Mouse (Mus musculus): Measurements from ENCODE around the gene Nlrp3. TPM values are rescaled to one million over a fixed set of nuclear protein-coding genes. Genes with fewer than 3 reads are reported as not detected.

Nlrp3 gene
- polyA plus RNA-seq (2015; fragmentation: Nextera tagmentation; extraction: Ambion mirVana), result 0.15 and 0.29 TPM in 2 replicates

DNA sequence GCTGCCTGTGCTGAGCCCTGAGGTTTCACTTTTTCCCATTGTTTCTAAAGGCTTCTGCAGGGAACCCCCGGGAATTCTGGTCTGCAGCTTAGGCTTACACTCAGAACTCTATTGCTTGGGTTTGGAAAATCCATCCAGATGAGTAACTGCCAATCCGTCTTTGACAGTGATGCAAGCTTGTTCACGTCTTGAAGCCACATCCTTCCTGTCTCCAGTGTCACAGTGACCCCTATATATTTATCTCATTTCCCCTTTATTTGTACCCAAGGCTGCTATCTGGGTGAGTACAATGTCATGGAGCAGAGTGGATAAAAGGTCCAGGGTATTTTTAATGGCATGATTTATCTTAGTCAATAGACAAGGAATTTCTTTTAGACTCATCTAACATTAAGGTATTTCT lies at the start of gene Nlrp3:
Nlrp3 (plus strand) TSS at position 245 of the 400 bp plus-strand sequence.
- ATAC-seq (replicated peaks), result no peak
- no peaks in the 10 kb centered on the region for H3K9me3 ChIP-seq
- H3K36me3 ChIP-seq, result no peaks in the 10 kb centered on the region
- H3K4me1 ChIP-seq, result no peaks in the 10 kb centered on the region
- no peak within 1 kb of the TSS for H3K27ac ChIP-seq (replicated peaks)
- 46% methylated on average over 3 of the region's 3 CpGs for WGBS
- H3K4me2 ChIP-seq (replicated peaks), result no peak within 1 kb of the TSS
- no peaks in the 10 kb centered on the region for H3K27me3 ChIP-seq
- no peak within 1 kb of the TSS for H3K9ac ChIP-seq (replicated peaks)
- no peak within 1 kb of the TSS for H3K4me3 ChIP-seq

GRCm38 (mm10) chr11:59496672-59497310 lies 44.6 kb upstream of the Nlrp3 start:
- H3K4me3 ChIP-seq, result no peak overlapping the region
- 90% methylated on average over 6 of the region's 6 CpGs for WGBS
- no peak for ATAC-seq (replicated peaks)
- H3K9ac ChIP-seq (replicated peaks), result no peak overlapping the region
- no peak overlapping the region for H3K27ac ChIP-seq (replicated peaks)
- H3K4me1 ChIP-seq, result no peaks in the 10 kb centered on the region
- H3K36me3 ChIP-seq, result peaks cover 85% of the 10 kb centered on the region
- H3K9me3 ChIP-seq, result no peaks in the 10 kb centered on the region
- no peak overlapping the region for H3K4me2 ChIP-seq (replicated peaks)
- no peaks in the 10 kb centered on the region for H3K27me3 ChIP-seq

- H3K4me1 ChIP-seq, result no peaks in the 10 kb centered on the region
- H3K4me2 ChIP-seq (replicated peaks), result no peak overlapping the region
- peaks cover 84% of the 10 kb centered on the region for H3K36me3 ChIP-seq
- no peaks in the 10 kb centered on the region for H3K27me3 ChIP-seq
- no peaks in the 10 kb centered on the region for H3K9me3 ChIP-seq
- no peak overlapping the region for H3K4me3 ChIP-seq
- no peak overlapping the region for H3K9ac ChIP-seq (replicated peaks)
- 89% methylated on average over 7 of the region's 7 CpGs for whole genome bisulfite sequencing
- H3K27ac ChIP-seq (replicated peaks), result no peak overlapping the region
- no peak for ATAC-seq (replicated peaks)
Observed at GRCm38 (mm10) chr11:59497747-59498146, 43.6 kb upstream of the Nlrp3 start.

- Histone ChIP-seq H3K9ac (replicated peaks) (no peak overlapping the region), H3K36me3 (peaks cover 64% of the 10 kb centered on the region), H3K4me2 (replicated peaks) (no peak overlapping the region), H3K27ac (replicated peaks) (no peak overlapping the region), H3K4me3 (no peak overlapping the region), H3K27me3 (no peaks in the 10 kb centered on the region), H3K9me3 (no peaks in the 10 kb centered on the region), H3K4me1 (peaks cover 12% of the 10 kb centered on the region)
- ATAC-seq (replicated peaks), result no peak
- WGBS, result 94% methylated on average over 5 of the region's 5 CpGs
Observed at GRCm38 (mm10) chr11:59501978-59502700, 39.2 kb upstream of the Nlrp3 start.

GRCm38 (mm10) chr11:59505351-59505838 lies 36.0 kb upstream of the Nlrp3 start:
- H3K9me3 ChIP-seq, result no peaks in the 10 kb centered on the region
- WGBS, result 0% methylated on average over 21 of the region's 21 CpGs

GRCm38 (mm10) chr11:59505839-59506712 lies 35.3 kb upstream of the Nlrp3 start:
- Histone ChIP-seq H3K9ac (replicated peaks) (peak overlapping the region; percentile 94), H3K9me3 (no peaks in the 10 kb centered on the region), H3K4me3 (peak overlapping the region; percentile 87), H3K27ac (replicated peaks) (peak overlapping the region; percentile 90), H3K4me1 (peaks cover 22% of the 10 kb centered on the region), H3K36me3 (peaks cover 31% of the 10 kb centered on the region), H3K4me2 (replicated peaks) (peak overlapping the region; percentile 90), H3K27me3 (no peaks in the 10 kb centered on the region)
- ATAC-seq (replicated peaks), result peak; percentile 87
- WGBS, result under 1% methylated on average over 70 of the region's 71 CpGs

More at GRCm38 (mm10) chr11:59505351-59505838, 36.0 kb upstream of the Nlrp3 start:
- H3K27me3 ChIP-seq, result no peaks in the 10 kb centered on the region
- peak overlapping the region; percentile 90 for H3K4me2 ChIP-seq (replicated peaks)
- peaks cover 22% of the 10 kb centered on the region for H3K4me1 ChIP-seq
- H3K4me3 ChIP-seq, result peak overlapping the region; percentile 87
- peaks cover 32% of the 10 kb centered on the region for H3K36me3 ChIP-seq
- peak overlapping the region; percentile 94 for H3K9ac ChIP-seq (replicated peaks)
- peak; percentile 75 for ATAC-seq (replicated peaks)
- H3K27ac ChIP-seq (replicated peaks), result peak overlapping the region; percentile 90

GRCm38 (mm10) chr11:59506713-59507074 lies 34.7 kb upstream of the Nlrp3 start:
- under 1% methylated on average over 14 of the region's 14 CpGs for WGBS
- Histone ChIP-seq H3K4me1 (peaks cover 22% of the 10 kb centered on the region), H3K9me3 (no peaks in the 10 kb centered on the region), H3K9ac (replicated peaks) (peak overlapping the region; percentile 94), H3K4me2 (replicated peaks) (peak overlapping the region; percentile 90), H3K27me3 (no peaks in the 10 kb centered on the region), H3K4me3 (peak overlapping the region; percentile 87), H3K36me3 (peaks cover 27% of the 10 kb centered on the region), H3K27ac (replicated peaks) (peak overlapping the region; percentile 90)
- ATAC-seq (replicated peaks), result no peak

DNA sequence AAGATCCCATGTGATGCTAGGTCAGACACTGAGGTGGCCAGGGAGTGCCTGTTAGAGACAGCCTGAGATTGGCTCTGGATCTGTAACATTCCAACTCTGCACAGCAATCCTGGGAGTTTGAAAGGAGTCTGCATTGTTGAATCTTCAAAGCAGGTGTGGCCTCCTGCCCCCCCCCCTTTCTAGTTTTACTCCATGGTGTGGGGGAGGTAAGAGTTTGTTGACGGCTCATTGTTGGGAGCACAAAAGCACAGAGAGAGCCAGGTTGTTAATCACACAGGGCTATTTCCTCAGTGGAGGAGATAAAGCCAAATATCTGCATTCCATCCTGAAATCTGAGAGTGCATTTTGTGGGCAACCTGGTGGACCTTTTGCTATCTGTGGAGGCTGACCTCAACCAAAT lies 29.8 kb upstream of the Nlrp3 start:
- Histone ChIP-seq H3K9me3 (no peaks in the 10 kb centered on the region), H3K4me3 (no peak overlapping the region), H3K4me2 (replicated peaks) (no peak overlapping the region), H3K9ac (replicated peaks) (no peak overlapping the region), H3K4me1 (peaks cover 14% of the 10 kb centered on the region), H3K36me3 (peaks cover 8% of the 10 kb centered on the region), H3K27ac (replicated peaks) (no peak overlapping the region), H3K27me3 (no peaks in the 10 kb centered on the region)
- 64% methylated on average over 1 of the region's 1 CpGs for WGBS
- ATAC-seq (replicated peaks), result no peak

GRCm38 (mm10) chr11:59512733-59513132 lies 28.6 kb upstream of the Nlrp3 start:
- no peak for ATAC-seq (replicated peaks)
- peaks cover 8% of the 10 kb centered on the region for H3K36me3 ChIP-seq
- no peaks in the 10 kb centered on the region for H3K27me3 ChIP-seq
- H3K4me3 ChIP-seq, result no peak overlapping the region
- WGBS, result 91% methylated on average over 10 of the region's 10 CpGs
- H3K4me1 ChIP-seq, result peaks cover 4% of the 10 kb centered on the region; the same call in 1 of the 2 replicates
- no peak overlapping the region for H3K27ac ChIP-seq (replicated peaks)
- no peak overlapping the region for H3K9ac ChIP-seq (replicated peaks)
- H3K9me3 ChIP-seq, result no peaks in the 10 kb centered on the region
- no peak overlapping the region for H3K4me2 ChIP-seq (replicated peaks)

DNA sequence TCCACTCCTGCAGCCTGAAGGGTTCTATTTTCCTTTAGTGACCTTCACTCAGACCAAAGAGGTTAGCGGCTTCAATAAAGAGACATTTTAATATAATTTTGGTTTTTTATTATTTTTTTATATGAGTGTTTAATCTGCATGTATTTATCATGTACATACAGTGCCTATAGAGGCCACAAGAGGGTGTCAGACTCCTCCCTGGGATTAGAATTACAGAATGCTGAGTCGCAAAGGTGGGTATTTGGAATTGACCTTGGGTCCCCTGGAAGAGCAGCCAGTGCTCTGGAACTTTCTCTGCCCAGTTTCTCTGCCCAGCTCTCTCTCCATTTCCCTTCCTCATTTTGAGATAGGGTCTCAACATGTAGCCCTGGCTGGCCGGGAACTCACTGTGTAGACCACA lies 27.8 kb upstream of the Nlrp3 start:
- no peak overlapping the region for H3K9ac ChIP-seq (replicated peaks)
- no peaks in the 10 kb centered on the region for H3K4me1 ChIP-seq
- WGBS, result 90% methylated on average over 3 of the region's 3 CpGs
- no peaks in the 10 kb centered on the region for H3K27me3 ChIP-seq
- H3K4me2 ChIP-seq (replicated peaks), result no peak overlapping the region
- no peaks in the 10 kb centered on the region for H3K9me3 ChIP-seq
- peaks cover 8% of the 10 kb centered on the region for H3K36me3 ChIP-seq
- no peak overlapping the region for H3K27ac ChIP-seq (replicated peaks)
- no peak for ATAC-seq (replicated peaks)
- no peak overlapping the region for H3K4me3 ChIP-seq

DNA sequence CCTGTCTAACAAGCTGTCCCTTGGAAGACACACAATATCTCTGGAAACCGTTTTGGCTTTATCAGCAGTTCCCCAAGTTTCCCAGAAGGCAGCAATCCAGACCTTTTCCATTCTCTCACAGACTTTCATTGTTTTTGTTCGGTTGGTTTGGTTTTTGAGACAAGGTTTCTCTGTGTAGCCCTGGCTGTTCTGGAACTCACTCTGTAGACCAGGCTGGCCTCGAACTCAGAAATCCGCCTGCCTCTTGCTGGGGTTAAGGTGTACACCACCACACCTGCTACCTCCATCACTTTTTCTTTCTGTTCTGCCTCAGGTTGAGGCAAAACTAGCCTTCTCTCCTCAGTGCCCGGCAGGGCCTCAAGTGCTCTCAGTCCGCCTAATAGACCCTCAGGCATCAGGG lies 27.0 kb upstream of the Nlrp3 start:
- Histone ChIP-seq H3K4me2 (replicated peaks) (no peak overlapping the region), H3K27ac (replicated peaks) (no peak overlapping the region), H3K27me3 (no peaks in the 10 kb centered on the region), H3K9ac (replicated peaks) (no peak overlapping the region), H3K36me3 (peaks cover 8% of the 10 kb centered on the region), H3K4me3 (no peak overlapping the region), H3K9me3 (no peaks in the 10 kb centered on the region), H3K4me1 (no peaks in the 10 kb centered on the region)
- no peak for ATAC-seq (replicated peaks)
- 56% methylated on average over 6 of the region's 6 CpGs for WGBS

GRCm38 (mm10) chr11:59514789-59515188 lies 26.6 kb upstream of the Nlrp3 start:
- WGBS, result 61% methylated on average over 3 of the region's 3 CpGs
- Histone ChIP-seq H3K27ac (replicated peaks) (no peak overlapping the region), H3K27me3 (no peaks in the 10 kb centered on the region), H3K4me1 (no peaks in the 10 kb centered on the region), H3K9me3 (no peaks in the 10 kb centered on the region), H3K9ac (replicated peaks) (no peak overlapping the region), H3K4me3 (no peak overlapping the region), H3K36me3 (peaks cover 8% of the 10 kb centered on the region), H3K4me2 (replicated peaks) (no peak overlapping the region)
- no peak for ATAC-seq (replicated peaks)
